Mouse (Mus musculus): ENCODE data around the gene Spata5.
A peak's percentile ranks its signal among the peaks of the same experiment; 100 is the strongest.

DNA sequence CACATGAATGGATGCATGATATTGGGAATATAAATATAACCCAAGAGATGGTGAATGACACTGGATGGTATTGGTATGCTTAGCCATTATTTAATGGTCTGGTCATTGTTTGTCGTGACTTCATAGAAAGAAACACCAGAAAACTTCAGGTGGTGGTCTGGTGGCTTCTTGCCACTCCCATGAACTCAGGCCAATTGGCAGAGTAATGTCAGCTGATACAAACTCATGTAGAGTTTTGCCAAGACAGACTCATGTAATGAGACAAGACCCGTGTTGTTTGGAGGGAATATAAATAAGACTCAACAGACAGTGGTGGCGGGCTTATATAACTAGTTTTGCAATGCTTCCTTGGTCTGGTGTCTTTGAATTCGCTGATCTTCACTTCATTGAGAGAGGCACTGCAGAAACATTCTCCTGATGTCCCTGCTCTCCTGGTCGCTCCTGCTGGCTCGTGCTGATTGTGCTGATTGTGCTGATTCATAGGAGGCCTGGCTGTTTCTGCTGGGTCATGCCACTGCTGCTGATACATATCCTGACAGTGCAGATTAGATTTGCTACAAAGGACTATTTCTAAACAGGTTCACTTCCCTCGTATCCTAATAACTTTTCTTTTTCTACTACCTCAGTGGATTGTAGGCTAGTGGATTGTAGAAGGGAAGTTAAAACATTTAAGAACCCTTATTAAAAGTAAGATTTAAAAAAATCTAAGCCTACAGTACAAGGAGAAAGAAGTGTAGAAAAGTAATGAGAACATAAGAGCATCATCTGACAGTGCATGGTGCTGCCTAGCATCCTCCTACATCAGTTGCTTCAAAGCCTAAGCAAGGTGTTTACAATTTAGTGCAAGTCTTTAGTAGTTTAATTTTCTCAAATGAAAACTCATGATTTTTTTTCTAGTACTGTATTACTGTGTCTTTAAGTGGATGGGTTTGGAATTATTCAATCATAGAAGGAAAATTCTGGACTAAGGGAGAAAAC, 90.6 kb downstream of the Spata5 start:
- no peak for TF ChIP-seq CTCF (IDR thresholded peaks at IDR 0.05 in 2 of 3, conservative IDR thresholded peaks at IDR 0.05 in 1 of 3; ENCODE audit: control insufficient read depth in 1 of 3, insufficient read depth in 1 of 3, low read depth in 2 of 3, low read length in 3 of 3, poor library complexity in 1 of 3, severe bottlenecking in 1 of 3)
- TF ChIP-seq SMC3 (IDR thresholded peaks at IDR 0.05; ENCODE audit: low read depth, low read length): no peak; the same call in 1 of the 2 replicates
- no peak for TF ChIP-seq CHD2 (IDR thresholded peaks at IDR 0.05; ENCODE audit: low read length)
- TF ChIP-seq POLR2A (IDR thresholded peaks at IDR 0.05; ENCODE audit: control insufficient read depth in 1 of 2, insufficient read depth in 1 of 2, low read depth in 1 of 2, low read length in 2 of 2, poor library complexity in 1 of 2): no peak
- no peak for TF ChIP-seq CHD1 (IDR thresholded peaks at IDR 0.05; ENCODE audit: low read depth, low read length)
- no peak for TF ChIP-seq ZC3H11A (IDR thresholded peaks at IDR 0.05; ENCODE audit: low read depth, low read length)
- TF ChIP-seq UBTF (IDR thresholded peaks at IDR 0.05; ENCODE audit: borderline replicate concordance, insufficient read depth, low read depth, low read length): no peak
- TF ChIP-seq EP300 (IDR thresholded peaks at IDR 0.05; ENCODE audit: low read depth in 1 of 2, low read length in 2 of 2): peak; percentile 78 to 79
- no peak for TF ChIP-seq USF1 (IDR thresholded peaks at IDR 0.05; ENCODE audit: low read depth, low read length)
- no peak for TF ChIP-seq KAT2A (conservative IDR thresholded peaks at IDR 0.05; ENCODE audit: low read depth, low read length)
- TF ChIP-seq ZNF384 (IDR thresholded peaks at IDR 0.05; ENCODE audit: low read depth, low read length): no peak
- no peak for TF ChIP-seq NELFE (IDR thresholded peaks at IDR 0.05; ENCODE audit: low read depth, low read length)
- TF ChIP-seq ZKSCAN1 (IDR thresholded peaks at IDR 0.05; ENCODE audit: low read depth, low read length): no peak
- no peak for TF ChIP-seq ELF1 (IDR thresholded peaks at IDR 0.05; ENCODE audit: low read depth, low read length)

All from MEL (cell line).